Mouse (Mus musculus) adrenal gland, adult (tissue): Measurements from ENCODE around the gene Glt6d1.
"Not testable (repeated sequence)": the region's sequence is repeated elsewhere in the genome, so short reads cannot be mapped to it uniquely, and the experiment has no call there.

ENCODE experiments used
- DNase-seq, 2 experiments: peaks; one replicate each; pipeline ENCODE4 v3.0.0; 2022 to 2023; ENCODE audit warnings: low spot score in 1 of 2; ENCODE audit not compliant: inconsistent age in 2 of 2

The Glt6d1 gene

GRCm38 (mm10) chr2:25815748-25816147, at the start of gene Glt6d1:
Gene Glt6d1, minus strand, starts transcription at chr2:25815848.
- not testable (repeated sequence) for DNase-seq

- peak in 1 of 2 experiments; percentile 47 for DNase-seq
These were observed 49.8 kb upstream of the Glt6d1 start for GRCm38 (mm10) chr2:25865412-25865811.

- DNase-seq: peak in 1 of 2 experiments; percentile 49
These were observed 48.6 kb upstream of the Glt6d1 start for GRCm38 (mm10) chr2:25864230-25864629.

- peak; percentile 62 to 82 for DNase-seq
These were observed 47.9 kb upstream of the Glt6d1 start, which contains the start of gene Kcnt1 for GRCm38 (mm10) chr2:25863337-25864131. Gene Kcnt1, plus strand, starts transcription at chr2:25863734.

- peak in 1 of 2 experiments; percentile 32 for DNase-seq
These were observed 47.1 kb upstream of the Glt6d1 start for GRCm38 (mm10) chr2:25862696-25863270.

GRCm38 (mm10) chr2:25862038-25862437, 46.4 kb upstream of the Glt6d1 start:
- no peak for DNase-seq

- DNase-seq: no peak
These were observed 44.2 kb upstream of the Glt6d1 start for GRCm38 (mm10) chr2:25859891-25860290.

- no peak for DNase-seq
These were observed 38.4 kb upstream of the Glt6d1 start for GRCm38 (mm10) chr2:25853998-25854397.

GRCm38 (mm10) chr2:25852626-25853025, 37.0 kb upstream of the Glt6d1 start:
- peak; percentile 51 to 82 for DNase-seq

- peak; percentile 58 to 83 for DNase-seq
These were observed 34.7 kb upstream of the Glt6d1 start for GRCm38 (mm10) chr2:25850330-25850729.

GRCm38 (mm10) chr2:25847226-25847625, 31.6 kb upstream of the Glt6d1 start, which contains the start of gene Sohlh1:
Gene Sohlh1, minus strand, starts transcription at chr2:25847248.
- no peak for DNase-seq

GRCm38 (mm10) chr2:25846516-25846915, 30.9 kb upstream of the Glt6d1 start:
- no peak for DNase-seq

- DNase-seq: no peak
These were observed 28.4 kb upstream of the Glt6d1 start for GRCm38 (mm10) chr2:25844097-25844496.

GRCm38 (mm10) chr2:25842758-25843157, 27.1 kb upstream of the Glt6d1 start:
- no peak for DNase-seq

GRCm38 (mm10) chr2:25842161-25842560, 26.5 kb upstream of the Glt6d1 start:
- DNase-seq: peak; percentile 70

GRCm38 (mm10) chr2:25836291-25836690, 20.6 kb upstream of the Glt6d1 start:
- DNase-seq: peak; percentile 74 to 93

- no peak for DNase-seq
These were observed 15.1 kb upstream of the Glt6d1 start for GRCm38 (mm10) chr2:25830786-25831185.

GRCm38 (mm10) chr2:25828344-25828947, 12.8 kb upstream of the Glt6d1 start:
- no peak for DNase-seq

GRCm38 (mm10) chr2:25824751-25825150, 9.1 kb upstream of the Glt6d1 start:
- no peak for DNase-seq

- peak; percentile 15 to 38 for DNase-seq
These were observed 7.2 kb upstream of the Glt6d1 start, which contains the start of gene Lcn9 for GRCm38 (mm10) chr2:25822806-25823205. Gene Lcn9, plus strand, starts transcription at chr2:25823153.

GRCm38 (mm10) chr2:25813364-25813763, 2.3 kb downstream of the Glt6d1 start:
- no peak for DNase-seq

- DNase-seq: peak; percentile 45 to 78
These were observed 3.9 kb downstream of the Glt6d1 start for GRCm38 (mm10) chr2:25811711-25812110.
